Mouse (Mus musculus) left cerebral cortex, adult 6 months (tissue): Measurements from ENCODE around the gene Pcdh19. TPM values are rescaled to one million over a fixed set of nuclear protein-coding genes. Genes with fewer than 3 reads are reported as not detected.

Source experiments
- long read RNA-seq, 2 experiments: library from polyadenylated mRNA; unstranded; transcript quantifications; one replicate each; pipeline ENCODE4 v2.0.0; 2019 to 2020
- polyA plus RNA-seq: library from polyadenylated mRNA; unstranded; fragments of <200 nt; fragmentation: Nextera tagmentation; gene quantifications from 2 replicates; pipeline ENCODE4 v1.2.3, GENCODE M21; 2021

The Pcdh19 gene
- polyA plus RNA-seq: 5.8 and 6.5 TPM in 2 replicates
- long read RNA-seq, experiment 1, full-length matches to known transcripts: 2 of 11 reads
- long read RNA-seq, experiment 1, partial matches to known transcripts: 2 of 11 reads
- long read RNA-seq, experiment 1, other reads (novel, unspliced or antisense): 7 of 11 reads
- long read RNA-seq, experiment 2, full-length matches to known transcripts: 2 of 18 reads
- long read RNA-seq, experiment 2, partial matches to known transcripts: 8 of 18 reads
- long read RNA-seq, experiment 2, other reads (novel, unspliced or antisense): 8 of 18 reads

GRCm38 (mm10) chrX:133688840-133689239 is at the start of gene Pcdh19:
Gene Pcdh19 (minus strand): TSS chrX:133688987.

Other genes starting within 250 kb of the Pcdh19 start
- gene Tnmd, start 162.0 kb upstream of the Pcdh19 start, polyA plus RNA-seq: 0.69 and 1.1 TPM in 2 replicates
- 21.7 and 24.8 TPM in 2 replicates for gene Tspan6, start 209.4 kb upstream of the Pcdh19 start, polyA plus RNA-seq
- 0.66 and 0.84 TPM in 2 replicates for gene Srpx2, start 219.4 kb upstream of the Pcdh19 start, polyA plus RNA-seq